Mouse (Mus musculus): ENCODE data around the gene Olfml2b.

Olfml2b gene

DNA sequence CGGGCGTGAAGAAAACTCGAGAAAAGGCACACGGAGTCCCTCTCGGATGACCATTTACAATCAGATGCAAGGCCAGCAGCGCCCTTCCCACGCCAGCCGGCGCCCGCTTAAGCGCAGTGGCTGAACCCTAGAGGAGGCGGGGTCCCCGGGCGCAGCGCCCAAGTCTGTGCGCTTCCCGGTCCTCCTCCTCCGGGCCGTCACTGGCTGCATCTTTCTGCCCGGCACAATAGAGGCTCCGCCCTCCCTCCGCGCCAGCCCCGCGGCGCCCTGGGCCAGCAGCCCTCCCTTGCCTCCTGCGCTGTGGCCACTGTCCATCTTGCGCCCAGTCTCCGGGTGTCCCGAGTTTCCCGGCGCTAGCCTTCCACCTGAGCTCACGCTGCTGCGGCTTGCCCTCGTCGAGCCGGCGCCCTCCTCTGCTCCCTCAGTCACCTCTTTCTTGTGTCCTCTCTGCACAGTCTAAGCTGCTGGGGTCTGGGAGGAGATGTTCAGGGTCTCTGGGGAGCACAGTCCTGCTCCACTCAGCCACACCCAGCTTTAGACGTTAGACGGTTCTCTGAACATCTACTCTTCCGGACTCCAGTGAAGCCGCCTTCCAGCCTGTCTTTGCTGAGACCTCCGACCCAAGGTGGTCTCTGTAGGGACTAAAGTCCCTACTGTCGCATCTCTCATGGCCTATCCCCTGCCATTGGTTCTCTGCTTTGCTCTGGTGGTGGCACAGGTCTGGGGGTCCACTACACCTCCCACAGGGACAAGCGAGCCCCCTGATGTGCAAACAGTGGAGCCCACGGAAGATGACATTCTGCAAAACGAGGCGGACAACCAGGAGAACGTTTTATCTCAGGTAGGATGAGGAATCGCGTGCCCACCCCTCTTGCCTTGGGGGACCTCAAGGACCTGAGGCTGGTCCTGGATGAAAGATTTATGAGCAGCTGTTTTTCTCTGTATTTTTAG, at the start of gene Olfml2b:
Olfml2b (plus strand) TSS at position 278 of the 951 bp plus-strand sequence.
- no peak for DNase-seq (ENCODE audit: low spot score)

DNA sequence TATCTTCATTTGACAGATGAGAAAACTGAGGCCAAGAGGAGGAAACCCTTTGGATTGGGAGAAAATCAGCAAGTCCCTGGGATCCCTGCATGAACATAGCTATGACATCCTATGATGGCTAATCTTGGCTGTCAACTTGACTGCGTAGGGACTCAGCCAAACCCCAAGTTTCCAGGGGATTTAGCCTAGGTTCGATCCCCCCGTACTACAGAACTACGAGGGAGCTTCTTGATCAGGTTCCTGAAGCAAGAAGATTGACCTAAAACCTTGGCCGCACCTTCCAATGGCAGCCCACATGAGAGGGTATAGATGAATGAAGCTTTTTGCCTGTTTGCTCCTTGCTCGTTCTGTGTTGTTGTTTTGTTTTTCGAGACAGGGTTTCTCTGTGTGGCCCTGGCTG, 49.8 kb upstream of the Olfml2b start:
- DNase-seq (ENCODE audit: low spot score) = no peak

DNA sequence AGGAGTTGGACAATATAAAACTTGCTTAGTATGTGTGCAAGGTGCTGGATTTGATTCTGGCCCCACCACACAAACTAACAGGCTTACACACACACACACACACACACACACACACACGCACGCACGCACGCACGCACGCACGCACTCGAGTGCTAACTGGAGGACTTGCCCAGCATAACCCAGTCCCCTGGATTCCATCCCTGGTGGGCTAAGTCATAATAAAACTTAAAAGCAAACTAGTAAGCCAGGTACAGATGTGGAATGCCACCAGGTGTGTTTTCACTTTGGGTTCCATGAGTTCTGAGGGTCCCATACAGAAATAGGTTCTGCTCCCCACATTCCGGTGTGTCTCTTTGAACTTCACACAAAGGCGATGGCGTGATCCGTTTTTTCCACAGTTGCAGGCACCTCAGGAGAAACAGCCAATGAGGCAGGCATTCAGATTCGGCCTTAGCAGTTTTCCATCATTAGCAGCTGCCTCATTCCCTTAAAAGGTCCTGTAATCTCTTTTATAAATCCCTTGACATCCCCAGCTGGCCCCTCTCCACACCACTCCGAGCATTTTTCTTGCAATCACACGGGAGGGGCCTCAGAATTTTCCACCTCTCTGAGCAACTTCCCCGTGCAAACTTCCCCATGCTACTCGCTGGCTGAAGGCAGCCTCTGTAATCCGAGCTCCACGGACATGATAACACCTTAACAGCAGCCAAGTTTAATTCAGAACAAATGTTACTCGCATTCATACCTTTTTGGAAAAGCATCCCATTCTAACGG, 38.9 kb upstream of the Olfml2b start:
- DNase-seq (ENCODE audit: low spot score) = no peak

DNA sequence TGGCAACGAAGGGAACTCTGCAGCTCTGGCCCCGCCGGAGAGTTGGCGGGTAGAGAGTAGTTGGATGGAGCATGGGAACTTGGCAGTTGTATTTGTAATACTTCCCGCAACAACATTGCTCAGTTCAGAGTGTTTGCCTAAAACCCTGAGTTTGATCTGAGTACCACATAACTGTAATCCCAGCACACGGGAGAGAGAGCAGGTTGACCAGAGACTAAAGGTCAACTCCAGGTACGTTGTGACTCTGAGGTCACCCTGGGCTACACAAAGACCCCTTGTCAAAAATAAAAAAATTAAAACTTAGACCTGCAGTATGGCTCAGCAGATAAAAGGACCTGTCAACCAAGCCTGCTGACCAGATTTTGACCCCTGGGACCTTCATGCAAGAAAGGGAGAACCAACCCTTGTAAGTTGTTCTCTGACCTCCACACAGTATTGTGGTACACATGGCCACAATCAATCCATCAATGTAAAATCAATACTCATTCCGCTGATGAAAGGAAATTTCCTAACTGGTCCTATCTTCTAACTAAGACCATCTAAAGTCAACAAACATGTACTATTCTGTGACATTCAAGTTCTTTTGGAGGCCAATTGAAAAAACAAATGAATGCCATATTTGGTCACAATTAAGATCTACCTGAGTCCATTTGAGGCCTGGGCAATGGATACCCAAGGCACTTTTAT, 37.0 kb upstream of the Olfml2b start:
- DNase-seq (ENCODE audit: low spot score) = no peak

DNA sequence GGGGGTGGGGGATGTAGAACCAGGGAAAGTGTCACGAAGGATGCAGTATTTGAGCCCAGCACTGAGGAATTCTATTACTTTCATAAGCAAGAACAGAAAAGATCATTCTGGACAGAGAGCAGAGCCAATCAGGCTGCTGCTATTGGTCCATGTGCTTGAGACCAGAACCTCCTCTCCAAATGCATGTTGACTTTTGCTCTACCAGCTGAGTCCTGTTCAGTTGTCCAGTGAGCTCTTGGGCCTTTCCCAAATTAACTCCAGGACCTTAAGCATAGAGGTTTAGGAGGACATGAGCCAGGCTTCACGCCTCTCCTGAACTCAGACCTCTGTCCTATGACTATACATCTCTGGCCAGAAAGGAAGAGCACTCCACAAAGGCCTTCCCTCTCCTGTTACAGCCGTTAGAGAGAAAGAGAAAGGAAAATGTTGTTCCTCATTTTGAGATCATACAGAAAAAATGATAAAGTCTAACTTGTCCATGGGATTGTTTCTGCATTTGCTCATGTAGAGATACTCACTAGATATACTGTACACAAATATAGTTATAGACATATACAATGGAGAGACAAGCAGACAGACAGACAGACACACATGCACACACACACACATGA, 35.8 kb upstream of the Olfml2b start:
- DNase-seq (ENCODE audit: low spot score) = no peak

DNA sequence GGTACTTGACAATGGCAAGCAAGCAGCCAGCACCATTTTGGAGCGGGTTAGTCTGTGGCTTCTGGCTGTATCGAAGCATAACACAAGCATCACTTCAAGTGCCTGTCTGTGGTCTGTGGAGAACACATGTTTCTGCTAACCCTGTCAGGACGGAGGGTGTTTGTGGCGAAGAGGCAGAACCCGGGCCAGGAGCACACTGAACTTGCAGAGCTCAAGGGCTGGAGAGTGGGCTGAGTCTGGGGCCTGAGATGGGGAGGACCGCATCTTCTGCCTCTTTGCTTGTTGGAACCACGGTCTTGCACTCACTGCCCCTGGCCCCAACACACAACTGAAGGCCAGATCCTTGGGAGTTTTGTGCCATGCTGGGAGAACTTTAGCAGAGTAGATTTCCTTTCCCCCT, 34.5 kb upstream of the Olfml2b start:
- peak; percentile 51 for DNase-seq (ENCODE audit: low spot score)

DNA sequence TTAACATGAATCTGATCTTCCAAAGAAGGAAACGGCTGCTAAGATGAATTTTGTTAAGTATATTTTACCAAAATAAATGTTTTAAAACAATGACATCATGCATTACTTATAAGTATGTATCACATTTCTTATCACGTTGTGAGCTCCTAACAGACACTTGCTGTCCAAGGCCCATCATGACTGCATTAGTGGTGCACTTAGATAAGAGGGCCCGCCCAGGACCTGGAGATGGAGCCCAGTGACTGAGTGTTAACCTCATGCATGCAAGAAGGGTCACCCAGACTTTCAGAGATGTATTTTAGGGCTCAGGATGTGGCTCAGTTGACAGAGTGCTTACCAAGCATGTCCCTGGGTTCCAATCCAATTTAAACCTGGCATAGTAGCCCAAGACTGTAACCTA, 34.0 kb upstream of the Olfml2b start:
- peak; percentile 60 for DNase-seq (ENCODE audit: low spot score)

DNA sequence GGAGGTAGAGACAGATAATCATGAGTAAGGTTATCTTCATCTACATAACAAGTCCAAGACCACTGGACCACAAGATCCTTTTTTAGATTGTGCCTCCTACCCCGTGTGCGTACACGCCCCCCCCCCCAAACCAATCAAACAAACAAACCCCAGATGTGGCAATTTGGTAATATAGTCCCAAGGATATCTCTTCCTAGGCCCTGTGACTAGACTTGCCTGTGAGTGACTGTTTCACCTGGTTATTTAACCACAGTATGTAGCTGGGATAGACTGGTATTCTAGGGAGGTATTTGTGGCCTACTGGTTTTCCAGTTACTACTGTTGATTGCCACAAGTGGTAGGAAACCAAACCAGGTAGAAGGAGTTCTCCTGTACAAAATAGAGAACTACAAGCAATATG, 33.6 kb upstream of the Olfml2b start:
- no peak for DNase-seq (ENCODE audit: low spot score)

DNA sequence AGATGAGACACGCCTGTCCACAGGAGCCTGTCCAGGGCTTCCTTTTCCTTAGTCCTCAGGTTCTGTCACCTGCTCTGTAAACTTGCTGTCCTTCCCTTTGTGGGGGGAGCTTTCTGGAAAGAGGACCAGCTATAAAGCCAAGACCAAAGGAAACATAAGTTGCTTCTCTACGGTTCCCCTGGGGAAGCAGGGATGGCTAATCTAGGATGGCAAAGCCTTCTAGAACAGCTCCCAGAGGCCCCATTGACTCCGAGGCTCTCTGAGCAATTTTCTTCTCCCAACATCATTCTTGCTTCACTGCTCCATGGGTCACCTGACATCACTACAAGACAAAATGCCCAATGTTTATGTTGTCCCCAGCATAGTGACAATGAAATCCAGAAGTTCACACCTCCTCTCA, 32.7 kb upstream of the Olfml2b start:
- DNase-seq (ENCODE audit: low spot score) = no peak

DNA sequence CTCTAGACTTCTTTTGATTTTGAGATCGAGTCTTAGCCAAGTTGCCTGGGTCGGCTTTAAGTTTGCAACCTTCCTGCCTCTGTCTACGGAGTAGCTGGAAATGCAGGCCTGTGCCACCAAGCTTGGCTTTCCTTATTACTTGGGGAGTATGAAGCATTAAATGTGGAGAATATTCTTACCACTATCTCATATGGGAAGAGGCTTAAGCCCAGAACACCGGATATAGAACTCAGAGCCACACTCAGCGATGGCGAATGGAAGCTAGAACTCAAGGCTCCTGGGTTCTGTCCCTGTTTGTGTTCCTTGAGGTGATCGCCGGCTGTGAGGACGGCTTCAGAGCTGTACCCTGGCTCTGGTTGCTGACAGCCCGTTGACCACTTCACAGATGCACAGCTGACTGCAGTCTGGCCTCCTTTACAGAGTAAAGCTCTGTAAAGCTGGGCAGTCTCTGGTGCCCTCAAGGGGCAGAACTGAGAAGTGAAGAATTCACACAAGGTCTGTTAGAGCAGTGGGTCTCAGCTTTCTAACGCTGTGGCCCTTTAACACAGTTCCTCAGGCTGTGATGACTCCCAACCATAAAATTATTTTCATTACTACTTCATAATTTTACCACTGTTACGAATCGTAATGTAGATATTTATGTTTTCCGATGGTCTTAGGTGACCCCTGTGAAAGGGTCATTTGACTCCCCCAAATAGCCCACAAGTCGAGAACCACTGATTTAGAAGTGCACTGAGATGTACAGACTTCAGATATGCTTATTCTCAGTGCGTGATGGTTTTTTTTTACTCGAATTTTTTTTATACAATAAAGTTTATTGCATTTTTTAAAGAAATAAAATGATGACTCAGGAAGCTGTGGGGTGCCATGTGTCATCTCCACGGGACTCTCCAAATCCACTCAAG, 31.1 kb upstream of the Olfml2b start:
- peak; percentile 35 for DNase-seq (ENCODE audit: low spot score)

DNA sequence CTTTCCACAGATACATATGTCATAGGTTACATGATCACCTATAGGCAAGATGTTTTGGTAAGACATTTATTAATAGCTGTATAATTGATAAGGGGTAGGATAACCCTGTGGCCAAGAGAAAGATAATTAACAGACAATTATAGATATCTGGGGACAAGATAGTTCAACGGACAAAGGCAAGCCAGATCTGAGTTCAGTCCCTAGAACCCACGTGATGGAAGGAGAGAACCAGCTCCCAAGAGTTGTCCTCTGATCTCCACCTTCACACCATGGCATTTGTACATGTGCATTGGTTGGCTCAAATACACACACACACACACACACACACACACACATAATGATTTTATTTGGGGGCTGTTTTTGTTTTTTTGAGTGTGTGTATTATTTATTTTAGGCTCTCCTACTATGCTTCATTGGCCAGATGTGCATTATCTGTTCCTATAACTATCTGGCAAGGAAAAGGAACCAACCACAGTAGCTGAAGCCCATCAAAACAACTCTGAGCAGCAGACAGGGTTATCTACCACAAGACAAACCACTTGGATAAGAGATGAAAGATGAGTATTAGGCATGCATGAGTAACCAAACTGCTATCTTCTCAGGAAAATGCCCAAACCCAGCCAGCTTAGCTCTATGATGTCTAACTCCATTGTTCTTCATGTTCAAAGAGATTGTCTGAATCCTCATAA, 24.5 kb upstream of the Olfml2b start:
- DNase-seq (ENCODE audit: low spot score) = no peak

DNA sequence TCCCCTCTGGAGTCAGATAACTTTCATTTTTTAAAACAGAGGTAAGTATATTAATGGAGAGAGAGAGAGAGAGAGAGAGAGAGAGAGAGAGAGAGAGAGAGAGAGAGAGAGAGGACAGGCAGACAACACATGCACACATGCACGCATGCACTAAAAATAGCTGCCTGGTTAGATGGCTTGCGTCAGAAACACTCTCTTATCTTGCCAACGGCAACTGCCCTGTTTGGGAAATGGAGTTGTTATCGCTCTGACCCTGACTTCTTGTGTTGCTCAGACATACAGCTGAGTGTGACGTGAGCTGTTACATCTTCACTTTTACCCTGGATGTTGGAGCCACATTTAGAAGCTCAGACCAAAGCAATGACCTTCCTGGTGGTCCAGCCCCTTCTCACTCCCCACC, 21.4 kb upstream of the Olfml2b start:
- DNase-seq (ENCODE audit: low spot score) = peak; percentile 48

DNA sequence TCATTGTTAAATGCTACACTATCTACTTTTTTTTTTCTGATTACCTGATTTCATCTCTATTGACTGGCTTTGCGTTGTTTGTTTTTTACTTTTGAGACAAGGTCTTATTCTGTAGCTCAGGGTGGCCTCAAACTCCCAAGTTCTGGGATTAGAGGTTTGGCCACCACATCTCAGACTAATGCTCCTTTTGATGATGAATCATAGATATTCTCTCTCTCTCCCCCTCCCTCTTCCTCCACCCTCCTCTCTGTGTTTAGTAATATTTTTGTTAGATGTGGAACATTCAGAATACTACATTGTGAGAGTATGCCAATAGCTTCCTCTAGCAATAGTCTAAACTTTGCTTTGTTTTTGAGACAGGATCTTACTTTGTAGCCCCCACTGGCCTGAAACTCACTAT, 20.9 kb upstream of the Olfml2b start:
- no peak for DNase-seq (ENCODE audit: low spot score)

DNA sequence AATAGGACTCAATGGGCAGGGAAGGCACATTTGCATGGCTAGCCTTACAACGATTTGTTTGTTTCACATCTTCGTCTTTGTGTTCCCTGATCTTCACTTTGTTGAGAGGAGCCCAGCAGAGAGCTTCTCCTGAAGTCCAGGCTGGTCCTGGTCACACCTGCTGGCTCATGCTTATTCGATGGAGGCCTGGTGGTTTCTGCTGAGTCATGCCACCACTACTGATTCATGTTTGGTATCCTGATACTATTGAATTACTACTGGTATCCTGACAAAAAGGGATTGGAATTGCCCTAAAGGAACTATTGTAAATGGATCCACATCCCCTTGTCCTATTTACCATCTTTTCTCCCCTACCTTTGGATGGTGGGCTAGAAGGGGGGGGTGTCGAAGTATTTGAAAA, 13.8 kb upstream of the Olfml2b start:
- no peak for DNase-seq (ENCODE audit: low spot score)

DNA sequence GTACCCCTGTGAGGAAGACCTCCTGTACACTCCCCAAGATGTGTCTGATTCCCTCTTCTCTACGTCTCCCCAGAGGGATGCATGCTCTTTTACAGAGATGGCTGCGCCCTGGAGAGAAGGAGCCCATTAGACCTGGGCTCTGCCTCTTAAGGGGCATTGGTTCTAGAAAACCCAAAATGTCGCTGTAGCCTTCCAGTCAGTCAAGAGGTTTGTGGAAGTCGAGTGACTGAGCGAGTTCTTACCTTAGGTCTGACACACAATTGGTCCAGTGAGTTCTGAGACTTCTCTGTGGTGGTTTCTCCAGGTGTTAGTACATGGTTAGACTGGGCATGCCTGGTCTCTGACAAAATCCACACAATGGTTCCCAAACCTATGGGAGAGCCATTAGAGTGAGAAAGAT, 12.8 kb upstream of the Olfml2b start:
- DNase-seq (ENCODE audit: low spot score) = no peak

DNA sequence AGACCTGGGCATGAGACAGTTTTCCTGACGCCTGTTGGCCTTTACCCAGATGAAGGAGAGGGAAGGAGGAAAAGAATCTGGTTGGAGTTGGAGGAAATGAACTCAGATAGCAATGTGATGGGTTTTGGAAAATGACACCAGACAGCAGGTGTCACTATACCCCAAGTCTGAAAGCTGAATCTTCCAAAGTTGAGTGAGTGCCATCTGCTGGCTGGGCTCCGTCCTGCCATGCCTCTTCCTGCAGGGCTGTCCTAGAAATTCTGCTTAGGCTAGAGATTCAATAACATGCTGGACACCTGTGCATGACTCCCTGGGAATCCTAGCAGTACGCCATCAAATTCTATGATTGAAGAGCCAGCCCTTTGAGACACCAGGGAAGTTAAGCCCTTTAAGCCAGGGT, 11.9 kb upstream of the Olfml2b start:
- peak; percentile 61 for DNase-seq (ENCODE audit: low spot score)

DNA sequence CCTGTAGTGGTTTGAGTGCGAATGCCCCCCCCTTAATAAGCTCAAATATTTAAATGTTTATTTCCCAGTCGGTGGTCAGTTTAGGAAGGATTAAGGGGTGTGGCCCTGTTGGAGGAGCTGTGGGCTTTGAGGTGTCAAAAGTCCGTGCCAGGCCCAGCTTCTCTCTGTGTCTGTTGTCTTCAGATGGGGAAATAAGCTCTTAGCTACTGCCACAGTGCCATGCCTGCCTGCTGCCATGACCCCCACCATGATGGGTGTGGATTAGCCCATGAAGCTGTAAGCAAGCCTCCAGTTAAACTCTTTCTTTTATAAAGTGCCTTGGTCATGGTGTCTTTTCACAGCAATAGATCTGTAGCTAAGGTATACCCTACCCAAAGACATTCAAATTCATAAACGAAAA, 11.5 kb upstream of the Olfml2b start:
- no peak for DNase-seq (ENCODE audit: low spot score)

DNA sequence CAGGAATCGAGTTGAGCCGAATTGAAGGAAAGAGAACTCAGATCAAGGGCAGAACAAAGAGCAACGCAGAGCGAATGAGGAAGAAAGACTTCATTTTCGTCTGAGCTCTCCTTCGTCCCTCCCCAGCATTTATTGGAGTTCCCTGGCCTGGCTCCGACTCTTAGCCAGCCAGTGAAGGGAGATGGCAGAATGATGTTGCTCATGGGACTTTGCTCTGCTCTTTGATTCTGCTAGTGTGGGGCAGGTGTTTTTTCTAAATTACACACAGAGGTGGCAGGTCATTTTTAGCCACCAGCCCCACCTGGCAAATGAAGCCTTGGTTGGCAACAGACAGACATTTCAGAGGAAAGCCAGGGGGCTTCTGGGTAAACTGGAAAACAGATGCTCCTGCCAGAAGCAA, 5.4 kb upstream of the Olfml2b start:
- DNase-seq (ENCODE audit: low spot score) = no peak

DNA sequence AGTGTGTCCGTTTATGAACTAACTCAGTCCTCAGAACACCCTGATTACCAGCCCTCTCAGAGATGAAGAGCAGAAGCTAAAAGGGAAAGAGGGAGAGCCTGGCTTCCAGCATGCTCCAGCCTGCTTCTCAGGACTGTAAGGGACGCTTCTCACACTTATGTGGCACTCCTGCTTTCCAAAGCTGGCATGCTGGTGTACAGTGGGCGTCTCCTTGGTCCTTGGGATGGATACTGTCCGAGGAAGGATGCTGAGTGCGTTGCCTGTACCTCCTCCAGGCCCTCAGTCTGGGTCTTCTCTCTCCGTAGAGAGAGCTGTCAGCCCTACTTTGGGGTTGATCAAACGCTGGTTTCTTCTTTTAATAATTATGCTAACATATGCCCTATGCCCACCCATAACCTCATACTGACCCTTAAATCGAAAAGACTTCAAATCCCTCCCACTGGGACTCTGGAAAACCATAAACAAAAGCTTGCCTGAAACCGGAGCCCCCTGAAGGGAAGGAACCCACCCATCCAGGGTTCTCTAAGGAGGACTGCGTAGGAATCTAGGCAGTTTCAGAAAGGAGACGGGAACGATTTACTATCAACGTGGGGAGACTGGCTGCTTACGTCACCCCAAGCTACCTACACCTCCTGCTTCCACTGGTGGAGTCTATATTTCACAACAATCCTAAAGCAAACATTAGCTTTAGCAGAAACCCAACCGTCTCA, 1.7 kb downstream of the Olfml2b start:
- DNase-seq (ENCODE audit: low spot score) = no peak

All from spleen, adult 12 weeks (tissue).